Mouse (Mus musculus) heart, embryonic 15.5 days (tissue): ENCODE measurements around the gene Stoml2. TPM values are rescaled to one million over a fixed set of nuclear protein-coding genes. Genes with fewer than 3 reads are reported as not detected.

Experiments used
- ATAC-seq: fragments of 200-750 bp; cut with Nextera tagmentation; replicated peaks from 2 replicates; pipeline ENCODE4 v1.8.0; 2017; ENCODE audit warnings: low read depth, moderate TSS enrichment; ENCODE audit not compliant: insufficient number of reproducible peaks, insufficient read depth, low FRiP score
- H3K27ac ChIP-seq: fragments of 300-500 bp; sonication (generic); 2 replicates; pipeline ENCODE4 v1.5.1; 2015; ENCODE audit warnings: mild to moderate bottlenecking, inconsistent platforms
- H3K27me3 ChIP-seq: fragments of 300-500 bp; sonication (generic); 2 replicates; pipeline ENCODE4 v1.6.1; 2015; ENCODE audit warnings: inconsistent platforms
- H3K36me3 ChIP-seq: fragments of 300-500 bp; sonication (generic); 2 replicates; pipeline ENCODE4 v1.6.1; 2015; ENCODE audit warnings: mild to moderate bottlenecking, inconsistent platforms
- H3K4me1 ChIP-seq: fragments of 300-500 bp; sonication (generic); replicated peaks from 2 replicates; pipeline ENCODE4 v1.6.1; 2015; ENCODE audit warnings: inconsistent platforms
- H3K4me2 ChIP-seq: fragments of 300-500 bp; sonication (generic); 2 replicates; pipeline ENCODE4 v1.6.1; 2015; ENCODE audit warnings: inconsistent platforms, mild to moderate bottlenecking, moderate library complexity
- H3K4me3 ChIP-seq: fragments of 300-500 bp; sonication (generic); 2 replicates; pipeline ENCODE4 v1.5.1; 2015; ENCODE audit warnings: mild to moderate bottlenecking, inconsistent platforms
- H3K9ac ChIP-seq: fragments of 300-500 bp; sonication (generic); 2 replicates; pipeline ENCODE4 v1.6.1; 2015; ENCODE audit warnings: mild to moderate bottlenecking, inconsistent platforms
- H3K9me3 ChIP-seq: fragments of 300-500 bp; sonication (generic); replicated peaks from 2 replicates; pipeline ENCODE4 v1.6.1; 2016; ENCODE audit warnings: inconsistent platforms
- WGBS: fragments of 180-500 bp; shearing (Covaris S2); methylation state at CpG from one replicate; pipeline ENCODE4 v1.1.7; 2015; ENCODE audit warnings: mixed read lengths; 5-methylcytosine and 5-hydroxymethylcytosine counted together
- polyA plus RNA-seq: library from polyadenylated mRNA; unstranded; fragments of >200 nt; fragmentation: Nextera tagmentation; extraction: Ambion mirVana; gene quantifications from 2 replicates; pipeline ENCODE4 v1.2.1, GENCODE M21; 2015

The Stoml2 gene
- polyA plus RNA-seq, 1 experiment from 2014 or later: 189 TPM

DNA sequence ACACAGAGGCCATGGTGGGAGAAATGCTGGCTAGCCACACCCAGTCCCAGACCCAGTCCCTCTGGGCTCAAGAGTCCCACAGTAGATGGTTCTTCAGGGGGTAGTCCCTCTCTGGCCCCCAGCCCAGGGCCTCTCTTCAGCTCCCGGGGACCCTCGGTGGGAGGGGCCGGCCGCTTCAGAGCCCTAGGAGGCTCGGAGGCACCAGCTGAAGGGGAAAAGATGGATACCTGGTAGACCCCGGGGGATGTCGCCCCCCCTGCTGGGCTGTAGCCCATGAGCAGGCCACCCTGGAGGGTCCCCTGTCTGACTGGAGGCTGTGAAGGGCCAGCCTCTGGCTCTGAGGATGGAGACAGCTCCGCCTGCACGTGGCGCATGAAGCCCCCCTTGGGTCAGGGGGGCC, 4.8 kb upstream of the Stoml2 start:
- Histone ChIP-seq H3K36me3 (peaks cover 28% of the 10 kb centered on the region), H3K27me3 (no peaks in the 10 kb centered on the region), H3K4me3 (no peak overlapping the region), H3K4me1 (peaks cover 28% of the 10 kb centered on the region), H3K9ac (no peak overlapping the region), H3K27ac (no peak overlapping the region), H3K4me2 (no peak overlapping the region), H3K9me3 (no peaks in the 10 kb centered on the region)
- 82% methylated on average over 10 of the region's 10 CpGs for WGBS
- no peak for ATAC-seq

DNA sequence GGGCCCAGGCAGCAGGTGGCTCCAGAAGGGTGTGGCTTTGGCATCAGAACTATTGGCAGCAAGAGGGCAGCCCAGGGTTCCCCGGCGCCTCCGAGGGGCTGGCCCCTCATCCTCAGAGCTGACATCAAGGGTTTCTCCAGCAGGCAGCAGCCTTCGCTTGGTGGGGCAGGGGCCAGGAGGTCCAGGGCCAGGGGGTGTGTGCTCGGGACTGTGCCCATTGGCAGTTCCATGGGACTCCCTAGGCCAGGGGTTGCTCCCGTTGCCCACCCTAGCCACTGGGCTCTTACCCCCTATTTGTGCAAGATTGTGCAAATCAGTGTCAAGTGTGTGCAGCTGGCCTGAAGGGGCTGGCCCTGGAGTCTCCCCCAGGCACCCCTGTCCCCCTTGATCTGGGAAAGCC, 4.3 kb upstream of the Stoml2 start:
- Histone ChIP-seq H3K4me3 (no peak overlapping the region), H3K36me3 (peaks cover 28% of the 10 kb centered on the region), H3K4me1 (peaks cover 28% of the 10 kb centered on the region), H3K9me3 (no peaks in the 10 kb centered on the region), H3K27me3 (no peaks in the 10 kb centered on the region), H3K27ac (no peak overlapping the region), H3K9ac (no peak overlapping the region), H3K4me2 (no peak overlapping the region)
- no peak for ATAC-seq
- WGBS: 90% methylated on average over 6 of the region's 6 CpGs

DNA sequence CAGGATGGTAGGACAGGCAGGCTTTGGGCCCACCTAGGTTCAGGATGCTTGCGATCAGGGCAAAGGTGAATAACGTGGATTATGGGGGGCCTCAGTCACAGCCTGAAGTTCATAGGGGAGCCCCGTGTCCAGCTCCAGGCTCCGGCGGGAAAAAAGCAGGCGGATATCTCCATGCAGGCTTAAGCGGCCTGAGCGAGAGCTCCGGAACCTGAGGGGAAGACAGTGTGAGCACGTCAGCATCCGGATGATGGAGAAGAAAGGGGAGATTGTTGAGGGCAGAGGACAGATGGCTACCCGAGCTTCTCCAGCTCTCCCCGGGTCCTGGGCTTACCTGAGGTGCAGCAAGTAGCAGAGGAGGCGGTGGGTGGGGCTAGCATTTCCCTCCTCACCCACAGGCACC, 2.0 kb upstream of the Stoml2 start:
- WGBS: 81% methylated on average over 14 of the region's 14 CpGs
- ATAC-seq: no peak

DNA sequence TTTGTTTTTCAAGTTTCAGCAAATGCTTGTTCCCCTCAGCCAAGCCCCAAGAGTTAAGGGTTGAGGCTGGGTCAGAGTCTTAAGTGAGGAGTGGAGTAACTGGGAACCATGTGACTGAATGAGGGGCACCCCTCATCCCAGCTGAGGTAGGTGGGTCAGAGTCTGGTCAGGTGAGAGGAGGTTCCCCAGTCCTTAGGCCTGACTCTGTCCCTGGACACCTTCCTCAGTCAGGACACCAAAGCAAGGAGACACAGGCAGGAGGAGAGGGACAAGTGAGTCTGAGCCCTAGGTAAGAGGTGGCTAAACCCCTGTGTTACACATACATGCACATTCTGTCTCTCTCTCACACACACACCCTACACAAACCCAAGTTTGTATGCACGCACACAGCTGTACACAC, 991 bp upstream of the Stoml2 start:
- Histone ChIP-seq H3K4me3 (no peak overlapping the region), H3K4me2 (no peak overlapping the region), H3K9me3 (no peaks in the 10 kb centered on the region), H3K27ac (no peak overlapping the region), H3K9ac (no peak overlapping the region), H3K4me1 (peaks cover 15% of the 10 kb centered on the region), H3K36me3 (peaks cover 51% of the 10 kb centered on the region), H3K27me3 (no peaks in the 10 kb centered on the region)
- ATAC-seq: no peak
- 92% methylated on average over 1 of the region's 1 CpGs for WGBS

More for the DNA sequence above, 2.0 kb upstream of the Stoml2 start:
- Histone ChIP-seq H3K4me3 (no peak overlapping the region), H3K27me3 (no peaks in the 10 kb centered on the region), H3K9me3 (no peaks in the 10 kb centered on the region), H3K36me3 (peaks cover 41% of the 10 kb centered on the region), H3K4me1 (peaks cover 22% of the 10 kb centered on the region), H3K4me2 (no peak overlapping the region), H3K27ac (no peak overlapping the region), H3K9ac (no peak overlapping the region)

DNA sequence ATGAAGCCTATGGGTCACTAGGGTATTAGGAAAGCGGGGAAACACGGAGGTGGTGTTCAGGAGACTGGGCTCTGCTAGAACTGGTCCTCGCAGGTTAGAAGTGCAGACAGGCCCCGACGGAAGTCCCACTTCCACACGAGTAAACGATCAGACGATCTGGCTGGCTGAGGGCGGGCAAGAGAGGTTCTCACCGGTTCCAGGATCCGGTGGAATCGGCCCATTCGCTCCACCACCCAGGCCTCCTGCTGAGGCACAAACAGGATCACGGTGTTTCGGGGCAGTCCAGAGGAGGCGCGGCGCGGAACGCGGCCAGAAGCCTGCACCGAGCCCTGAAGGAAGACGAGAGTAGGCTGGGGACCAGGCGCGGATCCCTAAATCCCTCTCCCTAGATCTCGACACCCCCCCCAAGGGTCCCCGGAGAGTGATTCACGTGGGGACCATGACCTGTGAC, 705 bp downstream of the Stoml2 start:
- peak overlapping the region; percentile 84 for H3K4me2 ChIP-seq
- ATAC-seq: peak; percentile 41
- H3K4me1 ChIP-seq: peaks cover 15% of the 10 kb centered on the region
- H3K27me3 ChIP-seq: no peaks in the 10 kb centered on the region
- peak overlapping the region; percentile 69 for H3K4me3 ChIP-seq
- H3K27ac ChIP-seq: peak overlapping the region; percentile 79
- WGBS: under 1% methylated on average over 28 of the region's 28 CpGs
- peak overlapping the region; percentile 89 for H3K9ac ChIP-seq
- no peaks in the 10 kb centered on the region for H3K9me3 ChIP-seq
- peaks cover 48% of the 10 kb centered on the region for H3K36me3 ChIP-seq

DNA sequence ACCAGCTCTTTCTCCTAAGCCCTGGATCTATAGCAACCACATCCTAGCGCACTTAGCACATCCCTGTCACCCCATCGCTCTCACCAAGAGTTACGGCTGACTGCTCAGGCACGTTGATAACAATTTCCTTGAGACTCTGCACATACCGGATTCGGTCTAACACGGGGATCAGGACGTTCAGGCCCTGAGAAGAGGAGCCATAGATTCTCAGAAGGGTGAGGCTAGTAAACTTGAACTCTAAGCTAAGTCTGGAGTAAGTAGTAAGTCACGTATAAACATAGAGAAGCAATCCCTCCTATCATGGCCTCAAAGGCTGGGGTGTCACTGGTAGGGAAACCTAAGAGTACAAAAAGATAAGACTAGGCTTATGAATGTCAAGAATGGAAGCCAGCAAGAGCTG, 1.2 kb downstream of the Stoml2 start:
- peak overlapping the region; percentile 84 for H3K4me2 ChIP-seq
- peaks cover 15% of the 10 kb centered on the region for H3K4me1 ChIP-seq
- WGBS: 68% methylated on average over 9 of the region's 9 CpGs
- peak overlapping the region; percentile 69 for H3K4me3 ChIP-seq
- 0 out of 2 replicates have a peak overlapping the region, but pooled peaks have one; percentile 79 for H3K27ac ChIP-seq
- no peaks in the 10 kb centered on the region for H3K27me3 ChIP-seq
- no peaks in the 10 kb centered on the region for H3K9me3 ChIP-seq
- H3K9ac ChIP-seq: peak overlapping the region; percentile 89
- peaks cover 47% of the 10 kb centered on the region for H3K36me3 ChIP-seq
- no peak for ATAC-seq

DNA sequence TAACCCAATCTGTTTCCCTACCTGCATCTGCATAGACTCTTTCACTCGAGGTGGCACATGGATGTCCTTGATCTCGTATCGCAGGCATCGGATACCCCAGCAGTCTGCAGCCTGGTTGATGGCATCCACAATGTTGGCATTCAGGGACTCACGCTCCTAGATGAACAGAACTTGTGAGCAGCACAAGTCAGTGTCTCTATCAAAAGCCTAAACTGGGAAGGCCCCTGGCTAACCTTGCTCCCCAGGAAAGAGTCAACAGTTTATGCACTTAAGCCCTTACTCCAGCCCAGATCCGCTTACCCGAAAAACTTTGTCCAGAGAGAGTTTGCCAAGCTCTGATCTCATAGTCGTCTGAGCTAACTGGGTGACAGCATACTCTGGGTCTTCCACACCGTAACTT, 1.8 kb downstream of the Stoml2 start:
- H3K4me3 ChIP-seq: no peak overlapping the region
- no peak for ATAC-seq
- peaks cover 19% of the 10 kb centered on the region for H3K4me1 ChIP-seq
- no peak overlapping the region for H3K27ac ChIP-seq
- no peaks in the 10 kb centered on the region for H3K27me3 ChIP-seq
- peaks cover 43% of the 10 kb centered on the region for H3K36me3 ChIP-seq
- H3K9ac ChIP-seq: no peak overlapping the region; the same call in 1 of the 2 replicates
- peak overlapping the region; percentile 84; the same call in 1 of the 2 replicates for H3K4me2 ChIP-seq
- WGBS: 90% methylated on average over 9 of the region's 9 CpGs
- no peaks in the 10 kb centered on the region for H3K9me3 ChIP-seq

DNA sequence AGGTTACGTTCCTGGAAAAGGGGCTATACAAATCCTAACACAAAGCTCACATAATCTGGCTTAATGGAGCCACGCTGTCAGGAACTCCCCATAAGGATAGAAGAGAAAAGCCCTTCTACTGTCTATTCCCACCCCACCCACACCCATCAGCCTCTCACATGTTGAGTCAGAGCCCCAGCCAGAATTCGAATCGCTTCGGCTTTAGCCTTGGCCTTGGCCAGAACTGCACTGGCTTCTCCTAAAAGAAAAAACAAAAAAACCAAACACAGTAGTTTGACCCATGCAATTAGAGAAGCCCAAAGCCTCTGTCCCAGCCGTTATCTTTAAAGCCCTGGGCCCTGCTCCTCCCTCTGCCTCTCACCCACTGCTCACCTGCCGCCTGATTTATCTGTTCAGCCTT, 2.4 kb downstream of the Stoml2 start:
- Histone ChIP-seq H3K27ac (no peak overlapping the region), H3K4me2 (no peak overlapping the region), H3K9ac (no peak overlapping the region), H3K9me3 (no peaks in the 10 kb centered on the region), H3K4me3 (no peak overlapping the region), H3K4me1 (peaks cover 24% of the 10 kb centered on the region), H3K27me3 (no peaks in the 10 kb centered on the region), H3K36me3 (peaks cover 38% of the 10 kb centered on the region)
- 89% methylated on average over 7 of the region's 7 CpGs for WGBS
- ATAC-seq: no peak

DNA sequence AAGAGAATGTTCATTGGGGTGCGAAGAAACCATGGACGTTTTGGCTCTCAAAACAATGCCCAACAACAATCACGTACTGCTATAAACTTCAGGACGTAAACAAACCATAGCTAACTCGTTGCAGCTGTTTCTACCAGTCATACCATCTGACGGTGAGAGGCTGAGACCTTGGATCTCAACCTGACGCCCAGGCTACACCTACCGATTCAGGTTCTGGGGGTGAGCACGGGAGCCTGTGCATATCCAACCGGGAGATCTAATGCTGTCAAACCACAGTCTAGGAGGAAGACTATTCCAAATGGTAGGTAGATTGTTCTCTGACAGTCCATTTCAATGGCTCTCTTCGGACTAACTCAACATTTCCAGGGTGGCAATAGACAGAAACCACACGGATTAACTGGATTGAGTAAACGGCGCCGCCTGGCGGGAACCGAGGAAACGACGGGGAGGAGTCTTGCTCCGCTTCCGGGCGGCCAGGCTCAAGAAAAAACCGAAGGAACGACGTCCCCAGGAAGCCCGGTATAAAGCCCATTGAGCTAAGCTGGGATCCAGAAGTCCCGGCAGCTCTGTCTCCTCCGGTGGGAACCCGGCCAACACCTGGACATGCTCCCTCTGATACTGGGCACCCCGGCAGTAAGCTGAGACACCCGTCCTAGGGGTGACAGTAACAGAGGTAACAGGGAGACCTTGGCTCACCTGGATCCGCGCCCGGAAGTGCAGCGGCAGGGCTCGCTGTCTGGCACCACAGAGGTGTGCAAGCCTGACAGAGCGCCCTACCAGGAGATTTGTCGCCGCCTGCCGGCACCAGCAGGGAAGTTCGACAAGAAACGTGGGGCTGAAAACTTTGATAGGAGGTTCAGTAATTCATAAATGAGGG, 6.2 kb downstream of the Stoml2 start, which contains the start of gene Pigo:
Gene Pigo (minus strand): TSS at position 736 of the 877 bp plus-strand sequence.
- H3K4me2 ChIP-seq: peak within 1 kb of the TSS; percentile 78
- H3K9me3 ChIP-seq: no peaks in the 10 kb centered on the region
- H3K4me3 ChIP-seq: peak within 1 kb of the TSS; percentile 71
- peak within 1 kb of the TSS; percentile 64 for H3K9ac ChIP-seq
- H3K36me3 ChIP-seq: peaks cover 58% of the 10 kb centered on the region
- ATAC-seq: peak; percentile 87
- H3K27me3 ChIP-seq: no peaks in the 10 kb centered on the region
- peak within 1 kb of the TSS; percentile 89 for H3K27ac ChIP-seq
- H3K4me1 ChIP-seq: peaks cover 15% of the 10 kb centered on the region
- 7% methylated on average over 42 of the region's 42 CpGs for WGBS

DNA sequence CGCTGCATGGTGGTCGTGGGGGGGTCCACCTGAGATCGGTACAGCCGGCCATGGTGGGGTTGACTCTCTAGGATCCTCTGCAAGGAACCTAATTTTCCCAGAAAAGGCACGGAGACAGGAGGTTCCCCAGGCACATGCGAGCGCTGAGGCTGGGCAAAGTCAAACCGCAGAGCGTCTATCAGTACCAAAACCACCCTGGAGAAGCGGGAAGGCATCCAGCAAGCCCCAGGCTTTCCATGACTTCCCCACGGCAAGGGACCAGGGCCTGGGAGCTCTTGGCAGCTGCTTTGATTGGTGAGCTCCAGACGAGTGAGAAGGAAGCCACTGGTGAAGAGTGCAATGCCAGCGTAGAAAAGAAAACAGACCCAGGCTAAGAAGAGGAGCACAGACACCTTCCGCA, 6.8 kb downstream of the Stoml2 start:
- H3K27ac ChIP-seq: peak overlapping the region; percentile 89; the same call in 1 of the 2 replicates
- 71% methylated on average over 14 of the region's 14 CpGs for WGBS
- H3K27me3 ChIP-seq: no peaks in the 10 kb centered on the region

DNA sequence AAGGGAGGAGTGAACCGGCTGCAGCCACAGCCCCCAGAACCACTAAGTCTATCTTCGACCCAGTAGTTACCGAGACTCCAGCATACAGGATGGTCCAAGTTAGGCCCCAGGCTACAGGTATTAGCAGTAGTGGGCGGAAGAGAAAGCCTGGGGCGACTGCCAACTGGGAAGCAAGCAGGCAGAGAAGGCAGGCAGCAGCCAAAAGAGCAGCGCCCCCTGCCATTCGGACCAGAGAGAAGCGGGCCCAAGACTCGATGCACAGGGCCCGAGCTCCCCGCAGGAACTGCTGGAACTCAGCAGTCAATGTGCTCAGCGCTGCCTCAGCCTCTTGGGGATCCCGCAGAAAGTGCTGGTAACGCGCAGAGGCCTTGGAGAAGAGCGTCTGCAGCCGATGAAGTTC, 10.2 kb downstream of the Stoml2 start:
- ATAC-seq: no peak
- Histone ChIP-seq H3K9ac (no peak overlapping the region), H3K36me3 (peaks cover 50% of the 10 kb centered on the region), H3K4me1 (peaks cover 9% of the 10 kb centered on the region), H3K27me3 (no peaks in the 10 kb centered on the region), H3K9me3 (no peaks in the 10 kb centered on the region), H3K27ac (no peak overlapping the region), H3K4me2 (no peak overlapping the region), H3K4me3 (no peak overlapping the region)
- 76% methylated on average over 17 of the region's 17 CpGs for whole genome bisulfite sequencing

More for the DNA sequence above, 6.8 kb downstream of the Stoml2 start:
- Histone ChIP-seq H3K36me3 (peaks cover 60% of the 10 kb centered on the region), H3K4me1 (peaks cover 9% of the 10 kb centered on the region), H3K4me2 (peak overlapping the region; percentile 78), H3K4me3 (peak overlapping the region; percentile 71), H3K9me3 (no peaks in the 10 kb centered on the region), H3K9ac (peak overlapping the region; percentile 64)
- ATAC-seq: no peak
